38 mouse cellular contexts compared by ENCODE assay signal in the genomic region with DNA sequence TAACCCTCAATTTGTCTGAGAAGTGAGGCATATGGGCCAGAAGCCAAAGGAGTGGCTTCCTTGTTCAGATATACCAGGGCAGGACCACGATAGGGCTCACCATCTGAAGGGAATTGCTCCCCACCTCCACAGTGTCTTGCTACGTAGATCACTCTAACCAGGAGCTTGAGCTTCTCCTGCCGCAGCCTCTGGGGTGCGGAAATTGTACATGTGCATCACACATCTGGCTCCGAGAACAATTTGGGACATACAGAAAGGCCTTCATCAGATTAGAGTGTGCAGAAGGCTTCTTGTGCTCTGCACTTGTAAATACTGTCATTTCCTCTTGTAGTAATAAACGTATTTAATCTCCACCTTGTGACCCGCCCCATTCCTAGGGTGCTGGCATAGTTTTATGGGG. TPM values are rescaled to one million over a fixed set of nuclear protein-coding genes. Genes with fewer than 3 reads are reported as not detected.
DNase-seq lines count a peak whose midpoint lies in the region; ATAC-seq and TF ChIP-seq lines count a peak whose summit lies in the region.
"Had no signal": no experiment of that assay in that cellular context is flagged by ENCODE, and none has a peak within 500 bp of the region (broad histone marks: within the 10 kb centered on the region; RNA-seq: fewer than 3 reads in every experiment).

No protein-coding gene starts in this region.

- H3K27me3 ChIP-seq in liver, embryonic 11.5 days (replicated peaks; ENCODE audit: control insufficient read depth, insufficient read depth, low read length) = no peaks in the 10 kb centered on the region
- H3K27me3 ChIP-seq in liver, postnatal 0 days (ENCODE audit: insufficient read depth, low read length) = no peaks in the 10 kb centered on the region
- H3K27me3 ChIP-seq in intestine, embryonic 16.5 days (replicated peaks; ENCODE audit: control insufficient read depth, insufficient read depth, low read length) = no peaks in the 10 kb centered on the region
- H3K27me3 ChIP-seq in embryonic facial prominence, embryonic 10.5 days (replicated peaks; ENCODE audit: low read depth, poor library complexity, severe bottlenecking) = peaks cover under 1% of the 10 kb centered on the region; the same call in 1 of the 2 replicates
- H3K27me3 ChIP-seq in hindbrain, embryonic 12.5 days = no peaks in the 10 kb centered on the region
- H3K27me3 ChIP-seq: CH12.LX; forebrain, embryonic 15.5 days; heart, embryonic 13.5 days; hindbrain, embryonic 15.5 days; Patski had no signal

- no peak for DNase-seq in liver, embryonic 11.5 days (ENCODE audit: low spot score)
- DNase-seq in liver, postnatal 0 days = no peak
- DNase-seq in retina, embryonic 14.5 days (ENCODE audit: low spot score) = no peak
- DNase-seq in embryonic facial prominence, embryonic 10.5 days (ENCODE audit: low spot score) = no peak
- DNase-seq: adrenal gland, postnatal 14 days; cerebellum, adult 18-20 months; cerebellum, postnatal 10 days; gastrocnemius, postnatal 36 days; heart, adult 2 months; heart, postnatal 10 days; kidney, adult 9 months; kidney, postnatal 10 days; layer of hippocampus, postnatal 36 days; left cerebral cortex, postnatal 4 days; lung, adult 2 months; lung, postnatal 10 days; right cerebral cortex, adult 18-20 months had no signal

- peak overlapping the region; percentile 57; the same call in 1 of the 2 replicates for H3K27ac ChIP-seq in liver, embryonic 11.5 days (ENCODE audit: low read depth, low read length)
- H3K27ac ChIP-seq in liver, postnatal 0 days (ENCODE audit: low read depth) = no peak overlapping the region
- H3K27ac ChIP-seq in intestine, embryonic 16.5 days (ENCODE audit: low read length) = peak overlapping the region; percentile 4
- H3K27ac ChIP-seq in embryonic facial prominence, embryonic 10.5 days (replicated peaks) = no peak overlapping the region
- H3K27ac ChIP-seq in hindbrain, embryonic 12.5 days = no peak overlapping the region
- H3K27ac ChIP-seq: forebrain, embryonic 10.5 days; forebrain, embryonic 15.5 days; heart, adult 2 months; heart, embryonic 13.5 days; hindbrain, embryonic 15.5 days; macrophage; midbrain, embryonic 10.5 days had no signal

- peaks cover 19% of the 10 kb centered on the region for H3K4me1 ChIP-seq in liver, embryonic 11.5 days (replicated peaks; ENCODE audit: control insufficient read depth, insufficient read depth, low read length)
- peaks cover 12% of the 10 kb centered on the region for H3K4me1 ChIP-seq in liver, postnatal 0 days (ENCODE audit: insufficient read depth)
- peaks cover 16% of the 10 kb centered on the region; the same call in 1 of the 2 replicates for H3K4me1 ChIP-seq in intestine, embryonic 16.5 days (ENCODE audit: control insufficient read depth, insufficient read depth, low read length)
- peaks cover 15% of the 10 kb centered on the region for H3K4me1 ChIP-seq in embryonic facial prominence, embryonic 10.5 days
- H3K4me1 ChIP-seq in hindbrain, embryonic 12.5 days = 0 out of 2 replicates have a peak, but pooled peaks cover 5% of the 10 kb centered on the region

- no peak for TF ChIP-seq EP300 in liver, postnatal 0 days (IDR thresholded peaks at IDR 0.05; ENCODE audit: low read depth)

- H3K36me3 ChIP-seq in liver, embryonic 11.5 days (ENCODE audit: control insufficient read depth, insufficient read depth, low read length) = no peaks in the 10 kb centered on the region
- H3K36me3 ChIP-seq in liver, postnatal 0 days (replicated peaks; ENCODE audit: insufficient read depth, low read length) = no peaks in the 10 kb centered on the region
- no peaks in the 10 kb centered on the region for H3K36me3 ChIP-seq in intestine, embryonic 16.5 days (ENCODE audit: control insufficient read depth, insufficient read depth, low read length)
- no peaks in the 10 kb centered on the region for H3K36me3 ChIP-seq in embryonic facial prominence, embryonic 10.5 days (replicated peaks)
- H3K36me3 ChIP-seq in hindbrain, embryonic 12.5 days = no peaks in the 10 kb centered on the region
- H3K36me3 ChIP-seq: forebrain, embryonic 10.5 days; forebrain, embryonic 15.5 days; heart, embryonic 13.5 days; hindbrain, embryonic 15.5 days; midbrain, embryonic 10.5 days had no signal

- no peak overlapping the region for H3K4me3 ChIP-seq in liver, embryonic 11.5 days (ENCODE audit: low read depth, low read length)
- H3K4me3 ChIP-seq in liver, postnatal 0 days (ENCODE audit: low read depth, low read length) = no peak overlapping the region
- H3K4me3 ChIP-seq in intestine, embryonic 16.5 days (ENCODE audit: low read length) = no peak overlapping the region
- no peak overlapping the region for H3K4me3 ChIP-seq in embryonic facial prominence, embryonic 10.5 days
- no peak overlapping the region for H3K4me3 ChIP-seq in hindbrain, embryonic 12.5 days
- H3K4me3 ChIP-seq: forebrain, embryonic 10.5 days; forebrain, embryonic 15.5 days; heart, adult 2 months; heart, embryonic 13.5 days; hindbrain, embryonic 15.5 days; midbrain, embryonic 10.5 days had no signal

- no peak for TF ChIP-seq CTCF in liver, postnatal 0 days (IDR thresholded peaks at IDR 0.05; ENCODE audit: low read depth)

- H3K9ac ChIP-seq in liver, embryonic 11.5 days (ENCODE audit: low read depth, low read length) = no peak overlapping the region
- no peak overlapping the region for H3K9ac ChIP-seq in liver, postnatal 0 days (replicated peaks)
- no peak overlapping the region for H3K9ac ChIP-seq in intestine, embryonic 16.5 days (ENCODE audit: low read depth, low read length)
- no peak overlapping the region for H3K9ac ChIP-seq in hindbrain, embryonic 12.5 days
- H3K9ac ChIP-seq: forebrain, embryonic 15.5 days; heart, embryonic 13.5 days; hindbrain, embryonic 15.5 days had no signal

- 63% methylated on average over 7 of the region's 7 CpGs for WGBS in liver, embryonic 11.5 days
- WGBS in liver, postnatal 0 days (ENCODE audit: insufficient replicate concordance) = 57% methylated on average over 7 of the region's 7 CpGs
- WGBS in intestine, embryonic 16.5 days = 61% methylated on average over 7 of the region's 7 CpGs
- WGBS in embryonic facial prominence, embryonic 10.5 days = 87% methylated on average over 7 of the region's 7 CpGs
- WGBS in hindbrain, embryonic 12.5 days = 83% methylated on average over 7 of the region's 7 CpGs

- no peaks in the 10 kb centered on the region for H3K9me3 ChIP-seq in liver, embryonic 11.5 days (ENCODE audit: control insufficient read depth, low read length)
- no peaks in the 10 kb centered on the region for H3K9me3 ChIP-seq in liver, postnatal 0 days (ENCODE audit: low read length)
- no peaks in the 10 kb centered on the region for H3K9me3 ChIP-seq in intestine, embryonic 16.5 days (ENCODE audit: control insufficient read depth, low read length)
- H3K9me3 ChIP-seq in embryonic facial prominence, embryonic 10.5 days = no peaks in the 10 kb centered on the region
- no peaks in the 10 kb centered on the region for H3K9me3 ChIP-seq in hindbrain, embryonic 12.5 days (replicated peaks)
- H3K9me3 ChIP-seq: forebrain, embryonic 10.5 days; forebrain, embryonic 15.5 days; heart, embryonic 13.5 days; hindbrain, embryonic 15.5 days; midbrain, embryonic 10.5 days had no signal

- no peak for ATAC-seq in liver, embryonic 11.5 days (replicated peaks; ENCODE audit: low FRiP score)
- ATAC-seq in liver, postnatal 0 days = no peak
- peak; percentile 45 for ATAC-seq in intestine, embryonic 16.5 days
- ATAC-seq in megakaryocyte progenitor cell, adult 5-6 weeks (replicated peaks; ENCODE audit: poor library complexity) = peak; percentile 50
- no peak for ATAC-seq in activated CD4-positive, CD25-positive, alpha-beta regulatory T cell, adult 4 months
- no peak for ATAC-seq in hindbrain, embryonic 12.5 days (ENCODE audit: low FRiP score)
- ATAC-seq: forebrain, embryonic 15.5 days; inflammation-experienced regulatory T-cells, adult 6 months; midbrain, embryonic 16.5 days; Patski had no signal

- H3K4me2 ChIP-seq in liver, embryonic 11.5 days = no peak overlapping the region
- no peak overlapping the region for H3K4me2 ChIP-seq in liver, postnatal 0 days (ENCODE audit: low read depth, low read length)
- H3K4me2 ChIP-seq in intestine, embryonic 16.5 days (ENCODE audit: low read depth, low read length) = no peak overlapping the region
- H3K4me2 ChIP-seq in hindbrain, embryonic 12.5 days (replicated peaks) = no peak overlapping the region
- H3K4me2 ChIP-seq: forebrain, embryonic 15.5 days; heart, embryonic 13.5 days; hindbrain, embryonic 15.5 days had no signal

RNA-seq across cellular contexts. Expression of gene Rabif, which starts 26.7 kb away (rescaled TPM):
- polyA plus RNA-seq in liver, embryonic 11.5 days (2014; fragmentation: Nextera tagmentation; extraction: Ambion mirVana) = 35.3 and 37.6 TPM in 2 replicates
- 12.4 and 13.2 TPM in 2 replicates for polyA plus RNA-seq in liver, postnatal 0 days (2015; fragmentation: Nextera tagmentation; extraction: Ambion mirVana)
- 37.6 and 41.2 TPM in 2 replicates for polyA plus RNA-seq in intestine, embryonic 16.5 days (2015; fragmentation: Nextera tagmentation; extraction: Ambion mirVana)
- 20.0 and 25.6 TPM in 2 replicates for total RNA-seq in megakaryocyte progenitor cell, adult 5-6 weeks (2015)
- 15.4 and 15.5 TPM in 2 replicates for total RNA-seq in megakaryocyte progenitor cell, adult 5-6 weeks (2017)
- polyA plus RNA-seq in activated CD4-positive, CD25-positive, alpha-beta regulatory T cell, adult 4 months (2017; shearing (Covaris generic)) = 10 to 100 TPM; 34.2 to 42.6 TPM
- polyA plus RNA-seq in embryonic facial prominence, embryonic 10.5 days (2016; fragmentation: Nextera tagmentation; extraction: Ambion mirVana) = 40.9 and 41.8 TPM in 2 replicates
- polyA plus RNA-seq in hindbrain, embryonic 12.5 days (2016; fragmentation: Nextera tagmentation; extraction: Ambion mirVana) = 45.7 and 53.1 TPM in 2 replicates

RNA-seq across cellular contexts. Expression of gene Mgat4e, which starts 28.3 kb away (rescaled TPM):
- not detected in 2 replicates for polyA plus RNA-seq in liver, embryonic 11.5 days (2014; fragmentation: Nextera tagmentation; extraction: Ambion mirVana)
- not detected in 2 replicates for polyA plus RNA-seq in liver, postnatal 0 days (2015; fragmentation: Nextera tagmentation; extraction: Ambion mirVana)
- polyA plus RNA-seq in intestine, embryonic 16.5 days (2015; fragmentation: Nextera tagmentation; extraction: Ambion mirVana) = not detected in 2 replicates
- 0.10 TPM in 1 of 2 replicates, not detected in the other for total RNA-seq in megakaryocyte progenitor cell, adult 5-6 weeks (2015)
- not detected in 2 replicates for total RNA-seq in megakaryocyte progenitor cell, adult 5-6 weeks (2017)
- not detected for polyA plus RNA-seq in activated CD4-positive, CD25-positive, alpha-beta regulatory T cell, adult 4 months (2017; shearing (Covaris generic))
- not detected in 2 replicates for polyA plus RNA-seq in embryonic facial prominence, embryonic 10.5 days (2016; fragmentation: Nextera tagmentation; extraction: Ambion mirVana)
- not detected in 2 replicates for polyA plus RNA-seq in hindbrain, embryonic 12.5 days (2016; fragmentation: Nextera tagmentation; extraction: Ambion mirVana)
- total RNA-seq: adrenal gland, postnatal 14 days; gastrocnemius, adult 18-20 months; gastrocnemius, postnatal 36 days; heart, adult 2 months; heart, postnatal 10 days; layer of hippocampus, postnatal 36 days; left cerebral cortex, postnatal 4 days; neutrophil, adult 5-6 weeks had no signal
- polyA plus RNA-seq: C2C12; embryonic facial prominence, embryonic 11.5 days; forebrain, embryonic 10.5 days; forebrain, embryonic 15.5 days; frontal cortex, adult 2 months; heart, adult 2 months; heart, embryonic 13.5 days; hindbrain, embryonic 15.5 days; inflammation-experienced regulatory T-cells, adult 6 months; large intestine, adult 2 months; lung, adult 2 months; macrophage; midbrain, embryonic 10.5 days; midbrain, embryonic 16.5 days; neural tube, embryonic 11.5 days; Patski had no signal

RNA-seq across cellular contexts. Expression of gene Kdm5b, which starts 38.8 kb away (rescaled TPM):
- 30.8 and 32.9 TPM in 2 replicates for polyA plus RNA-seq in liver, embryonic 11.5 days (2014; fragmentation: Nextera tagmentation; extraction: Ambion mirVana)
- 5.8 and 6.4 TPM in 2 replicates for polyA plus RNA-seq in liver, postnatal 0 days (2015; fragmentation: Nextera tagmentation; extraction: Ambion mirVana)
- polyA plus RNA-seq in intestine, embryonic 16.5 days (2015; fragmentation: Nextera tagmentation; extraction: Ambion mirVana) = 25.4 and 26.3 TPM in 2 replicates
- total RNA-seq in megakaryocyte progenitor cell, adult 5-6 weeks (2015) = 16.3 and 24.2 TPM in 2 replicates
- total RNA-seq in megakaryocyte progenitor cell, adult 5-6 weeks (2017) = 18.0 and 20.6 TPM in 2 replicates
- polyA plus RNA-seq in activated CD4-positive, CD25-positive, alpha-beta regulatory T cell, adult 4 months (2017; shearing (Covaris generic)) = 10 to 100 TPM; 10.5 to 11.4 TPM
- polyA plus RNA-seq in embryonic facial prominence, embryonic 10.5 days (2016; fragmentation: Nextera tagmentation; extraction: Ambion mirVana) = 78.4 and 79.0 TPM in 2 replicates
- 119 and 120 TPM in 2 replicates for polyA plus RNA-seq in hindbrain, embryonic 12.5 days (2016; fragmentation: Nextera tagmentation; extraction: Ambion mirVana)

Comparison
In these comparisons a context has a peak if more than half of its experiments do, and no peak if none do; other contexts are left out.
1. H3K27ac ChIP-seq: peak in liver, embryonic 11.5 days (single experiment) and intestine, embryonic 16.5 days (single experiment); none in liver, postnatal 0 days (single experiment), embryonic facial prominence, embryonic 10.5 days (single experiment) and hindbrain, embryonic 12.5 days (single experiment).
2. ATAC-seq: peak in intestine, embryonic 16.5 days (single experiment) and megakaryocyte progenitor cell, adult 5-6 weeks (single experiment); none in liver, embryonic 11.5 days (single experiment), liver, postnatal 0 days (single experiment), activated CD4-positive, CD25-positive, alpha-beta regulatory T cell, adult 4 months (single experiment) and hindbrain, embryonic 12.5 days (single experiment).